Mouse (Mus musculus) MEL (cell line): ENCODE data around the gene Naip1.

Source experiments
- CHD1 ChIP-seq: IDR thresholded peaks from 2 replicates; pipeline ENCODE4 v1.6.1; 2012; ENCODE audit warnings: low read depth, mild to moderate bottlenecking, inconsistent platforms, low read length, improper control_type of control experiment
- CTCF ChIP-seq, 3 experiments: IDR thresholded peaks in 2 of 3; conservative IDR thresholded peaks in 1 of 3; 2 replicates each; pipeline ENCODE4 v1.5.1; 2011 to 2012; ENCODE audit warnings: low read length in 3 of 3, low read depth in 2 of 3, mild to moderate bottlenecking in 2 of 3, improper control_type of control experiment in 1 of 3, inconsistent platforms in 1 of 3, mixed read lengths in 1 of 3, moderate library complexity in 1 of 3; ENCODE audit not compliant: control insufficient read depth in 1 of 3, insufficient read depth in 1 of 3, poor library complexity in 1 of 3, severe bottlenecking in 1 of 3
- E2F4 ChIP-seq: IDR thresholded peaks from 2 replicates; pipeline ENCODE4 v1.6.1; 2011; ENCODE audit warnings: low read depth, low read length, improper control_type of control experiment, borderline replicate concordance
- ELF1 ChIP-seq: IDR thresholded peaks from 2 replicates; pipeline ENCODE4 v1.6.1; 2014; ENCODE audit warnings: low read depth, mild to moderate bottlenecking, inconsistent platforms, low read length, improper control_type of control experiment, moderate library complexity
- EP300 ChIP-seq, 2 experiments: IDR thresholded peaks; 2 replicates each; pipeline ENCODE4 v1.6.1; 2011; ENCODE audit warnings: improper control_type of control experiment in 2 of 2, low read length in 2 of 2, low read depth in 1 of 2, mild to moderate bottlenecking in 1 of 2
- JUND ChIP-seq: IDR thresholded peaks from 2 replicates; pipeline ENCODE4 v1.6.1; 2011; ENCODE audit warnings: low read depth, mild to moderate bottlenecking, improper control_type of control experiment, low read length
- MAZ ChIP-seq: IDR thresholded peaks from 2 replicates; pipeline ENCODE4 v1.6.1; 2012; ENCODE audit warnings: low read depth, mild to moderate bottlenecking, inconsistent platforms, low read length, improper control_type of control experiment
- MYC ChIP-seq: IDR thresholded peaks from 2 replicates; pipeline ENCODE4 v1.6.1; 2011; ENCODE audit warnings: low read depth, mild to moderate bottlenecking, low read length, improper control_type of control experiment, moderate library complexity
- NELFE ChIP-seq: IDR thresholded peaks from 2 replicates; pipeline ENCODE4 v1.6.1; 2011; ENCODE audit warnings: low read depth, low read length, improper control_type of control experiment
- NRF1 ChIP-seq: IDR thresholded peaks from 2 replicates; pipeline ENCODE4 v1.6.1; 2014; ENCODE audit warnings: low read depth, mild to moderate bottlenecking, inconsistent platforms, low read length, improper control_type of control experiment, moderate library complexity; ENCODE audit not compliant: poor library complexity, insufficient read depth, severe bottlenecking
- POLR2A ChIP-seq, 2 experiments: IDR thresholded peaks; 2 replicates each; pipeline ENCODE4 v1.6.1; 2011 to 2012; ENCODE audit warnings: low read length in 2 of 2, mild to moderate bottlenecking in 2 of 2, control low read depth in 1 of 2, improper control_type of control experiment in 1 of 2, low read depth in 1 of 2, moderate library complexity in 1 of 2; ENCODE audit not compliant: control insufficient read depth in 1 of 2, insufficient read depth in 1 of 2, poor library complexity in 1 of 2
- TBP ChIP-seq: IDR thresholded peaks from 2 replicates; pipeline ENCODE4 v1.8.0; 2011; ENCODE audit warnings: low read depth, low read length, improper control_type of control experiment
- ZC3H11A ChIP-seq: IDR thresholded peaks from 2 replicates; pipeline ENCODE4 v1.6.1; 2012; ENCODE audit warnings: low read depth, mild to moderate bottlenecking, inconsistent platforms, low read length, improper control_type of control experiment

- TF ChIP-seq EP300 (IDR thresholded peaks at IDR 0.05; ENCODE audit: low read depth in 1 of 2, low read length in 2 of 2) = no peak
- TF ChIP-seq CTCF (IDR thresholded peaks at IDR 0.05 in 2 of 3, conservative IDR thresholded peaks at IDR 0.05 in 1 of 3; ENCODE audit: control insufficient read depth in 1 of 3, insufficient read depth in 1 of 3, low read depth in 2 of 3, low read length in 3 of 3, poor library complexity in 1 of 3, severe bottlenecking in 1 of 3) = no peak
- TF ChIP-seq POLR2A (IDR thresholded peaks at IDR 0.05; ENCODE audit: control insufficient read depth in 1 of 2, insufficient read depth in 1 of 2, low read depth in 1 of 2, low read length in 2 of 2, poor library complexity in 1 of 2) = no peak
- no peak for TF ChIP-seq JUND
- TF ChIP-seq CHD1 = no peak
- TF ChIP-seq MAZ = no peak
- no peak for TF ChIP-seq TBP
- TF ChIP-seq MYC = no peak
- TF ChIP-seq NELFE = no peak
- TF ChIP-seq ZC3H11A = no peak
- TF ChIP-seq ELF1 = no peak
- TF ChIP-seq E2F4 = no peak
- no peak for TF ChIP-seq NRF1
Measured at GRCm38 (mm10) chr13:100440116-100440515, 12.6 kb downstream of the Naip1 start.
